Mouse (Mus musculus) embryonic fibroblast, embryonic 13.5 days (primary cell): ENCODE data around the gene Nkpd1.

Experiments
- CTCF ChIP-seq: IDR thresholded peaks from 2 replicates; pipeline ENCODE4 v1.5.1; 2011; ENCODE audit warnings: mild to moderate bottlenecking, control low read depth, low read length, moderate library complexity, borderline replicate concordance; ENCODE audit not compliant: insufficient read depth
- POLR2A ChIP-seq: IDR thresholded peaks from 2 replicates; pipeline ENCODE4 v1.6.1; 2011; ENCODE audit warnings: low read depth, mild to moderate bottlenecking, control low read depth, low read length, moderate library complexity

- no peak for TF ChIP-seq POLR2A
- TF ChIP-seq CTCF: no peak
Measured at GRCm38 (mm10) chr7:19501658-19502057, 16.0 kb upstream of the Nkpd1 start.
